Mouse (Mus musculus) midbrain, embryonic 14.5 days (tissue): Measurements from ENCODE around the gene Glrx2. TPM values are rescaled to one million over a fixed set of nuclear protein-coding genes. Genes with fewer than 3 reads are reported as not detected.

ENCODE experiments used
- ATAC-seq: fragments of 200-750 bp; cut with Nextera tagmentation; 2 replicates; pipeline ENCODE4 v1.8.0; 2017; ENCODE audit warnings: moderate number of reproducible peaks, moderate library complexity; ENCODE audit not compliant: low FRiP score, low TSS enrichment
- DNase-seq: peaks from one replicate; pipeline ENCODE4 v3.0.0-alpha.2; 2015
- H3K27ac ChIP-seq: fragments of 300-500 bp; sonication (generic); replicated peaks from 2 replicates; pipeline ENCODE4 v1.5.1; 2014; ENCODE audit warnings: mild to moderate bottlenecking, low read depth, low read length, moderate library complexity
- H3K27me3 ChIP-seq: fragments of 300-500 bp; sonication (generic); 2 replicates; pipeline ENCODE4 v1.6.1; 2014; ENCODE audit warnings: low read length, control low read depth, mixed read lengths; ENCODE audit not compliant: control insufficient read depth, insufficient read depth
- H3K36me3 ChIP-seq: fragments of 300-500 bp; sonication (generic); 2 replicates; pipeline ENCODE4 v1.6.1; 2014; ENCODE audit warnings: low read length, control low read depth; ENCODE audit not compliant: control insufficient read depth, insufficient read depth
- H3K4me1 ChIP-seq: fragments of 300-500 bp; sonication (generic); 2 replicates; pipeline ENCODE4 v1.6.1; 2014; ENCODE audit warnings: mild to moderate bottlenecking, antibody characterized with exemption, low read length, control low read depth; ENCODE audit not compliant: control insufficient read depth, insufficient read depth
- H3K4me2 ChIP-seq: fragments of 300-500 bp; sonication (generic); 2 replicates; pipeline ENCODE4 v1.6.1; 2014; ENCODE audit warnings: mild to moderate bottlenecking, low read length, moderate library complexity
- H3K4me3 ChIP-seq: fragments of 300-500 bp; sonication (generic); replicated peaks from 2 replicates; pipeline ENCODE4 v1.5.1; 2014; ENCODE audit warnings: low read depth, low read length
- H3K9ac ChIP-seq: fragments of 300-500 bp; sonication (generic); replicated peaks from 2 replicates; pipeline ENCODE4 v1.6.1; 2014; ENCODE audit warnings: mild to moderate bottlenecking, low read length, moderate library complexity
- H3K9me3 ChIP-seq: fragments of 300-500 bp; sonication (generic); 2 replicates; pipeline ENCODE4 v1.6.1; 2016; ENCODE audit warnings: low read length, control low read depth, mixed read lengths; ENCODE audit not compliant: control insufficient read depth
- WGBS: fragments of 180-500 bp; shearing (Covaris S2); extraction: QIAGEN DNeasy Blood & Tissue Kit; methylation state at CpG from one replicate; pipeline ENCODE4 v1.1.7; 2014; 5-methylcytosine and 5-hydroxymethylcytosine counted together
- polyA plus RNA-seq: library from polyadenylated mRNA; unstranded; fragments of >200 nt; fragmentation: Nextera tagmentation; extraction: Ambion mirVana; gene quantifications from 2 replicates; pipeline ENCODE4 v1.2.1, GENCODE M21; 2014

The Glrx2 gene
- polyA plus RNA-seq, 1 experiment from 2014 or later, result 99.9 TPM

GRCm38 (mm10) chr1:143708361-143708760, 7.8 kb upstream of the Glrx2 start:
- Histone ChIP-seq H3K9ac (no peak overlapping the region), H3K4me3 (no peak overlapping the region), H3K27me3 (no peaks in the 10 kb centered on the region), H3K4me2 (no peak overlapping the region), H3K27ac (no peak overlapping the region), H3K4me1 (no peaks in the 10 kb centered on the region), H3K36me3 (no peaks in the 10 kb centered on the region), H3K9me3 (no peaks in the 10 kb centered on the region)
- no peak for DNase-seq
- 83% methylated on average over 6 of the region's 6 CpGs for WGBS
- no peak for ATAC-seq

DNA sequence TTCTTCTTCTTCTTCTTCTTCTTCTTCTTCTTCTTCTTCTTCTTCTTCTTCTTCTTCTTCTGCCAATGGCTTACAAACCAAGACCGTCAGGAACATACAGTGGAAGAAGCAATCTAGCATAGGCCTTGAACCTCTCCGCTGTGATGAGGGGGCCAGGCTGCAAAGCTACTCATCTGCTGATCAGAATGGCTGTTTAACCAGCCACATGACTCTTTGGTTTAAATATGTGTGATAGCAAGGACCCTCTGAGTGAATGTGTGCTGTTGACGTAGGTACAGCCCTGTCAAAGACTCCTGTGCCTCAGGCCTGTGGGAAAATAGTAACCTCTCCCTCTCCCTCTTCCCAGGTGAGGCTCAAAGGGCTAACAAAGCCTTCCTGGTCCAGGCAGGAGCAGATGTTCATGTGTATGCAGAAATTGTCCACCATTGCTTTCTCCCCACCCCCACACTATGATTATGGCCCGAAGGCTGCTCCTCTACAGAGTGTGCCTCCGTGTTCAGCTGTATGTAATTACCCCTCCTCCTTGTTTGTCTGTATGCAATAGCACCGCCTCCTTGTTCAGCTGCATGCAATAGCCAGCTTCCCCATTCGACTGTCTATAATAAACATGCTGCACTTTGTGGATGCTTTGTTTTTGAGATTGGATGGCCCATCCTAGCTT, 6.0 kb upstream of the Glrx2 start:
- ATAC-seq, result no peak
- 68% methylated on average over 7 of the region's 7 CpGs for WGBS
- no peaks in the 10 kb centered on the region for H3K36me3 ChIP-seq
- DNase-seq, result no peak
- H3K4me2 ChIP-seq, result no peak overlapping the region
- no peak overlapping the region for H3K4me3 ChIP-seq
- H3K4me1 ChIP-seq, result no peaks in the 10 kb centered on the region
- H3K9me3 ChIP-seq, result no peaks in the 10 kb centered on the region
- H3K27ac ChIP-seq, result no peak overlapping the region
- H3K9ac ChIP-seq, result no peak overlapping the region
- H3K27me3 ChIP-seq, result no peaks in the 10 kb centered on the region

DNA sequence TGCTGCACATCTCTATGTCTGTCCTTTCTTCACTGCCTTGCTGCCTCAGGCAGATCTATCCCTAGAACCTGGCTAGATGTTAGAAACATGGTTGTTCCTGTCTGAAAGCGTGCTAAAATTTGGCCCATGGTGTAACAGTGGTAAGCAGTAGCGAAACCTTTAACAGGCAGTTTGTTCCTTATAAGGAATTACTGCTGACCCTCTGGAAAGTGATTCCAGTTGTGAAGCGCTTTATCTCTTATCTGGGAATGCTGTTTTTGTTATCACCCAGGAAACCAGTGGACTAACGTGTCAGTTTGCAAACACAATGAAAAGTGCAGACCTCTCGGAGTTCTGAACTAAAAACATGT, 5.5 kb upstream of the Glrx2 start:
- Histone ChIP-seq H3K9ac (no peak overlapping the region), H3K4me1 (no peaks in the 10 kb centered on the region), H3K4me2 (no peak overlapping the region), H3K9me3 (no peaks in the 10 kb centered on the region), H3K27me3 (no peaks in the 10 kb centered on the region), H3K4me3 (no peak overlapping the region), H3K36me3 (no peaks in the 10 kb centered on the region), H3K27ac (no peak overlapping the region)
- ATAC-seq (no peak), DNase-seq (no peak)
- WGBS, result 87% methylated on average over 5 of the region's 5 CpGs

- Histone ChIP-seq H3K9ac (no peak overlapping the region), H3K36me3 (no peaks in the 10 kb centered on the region), H3K27me3 (no peaks in the 10 kb centered on the region), H3K4me3 (no peak overlapping the region), H3K9me3 (no peaks in the 10 kb centered on the region), H3K27ac (no peak overlapping the region), H3K4me1 (no peaks in the 10 kb centered on the region), H3K4me2 (no peak overlapping the region)
- DNase-seq (no peak), ATAC-seq (no peak)
- 92% methylated on average over 5 of the region's 5 CpGs for WGBS
These were observed 8.4 kb downstream of the Glrx2 start for GRCm38 (mm10) chr1:143724456-143725064.

DNA sequence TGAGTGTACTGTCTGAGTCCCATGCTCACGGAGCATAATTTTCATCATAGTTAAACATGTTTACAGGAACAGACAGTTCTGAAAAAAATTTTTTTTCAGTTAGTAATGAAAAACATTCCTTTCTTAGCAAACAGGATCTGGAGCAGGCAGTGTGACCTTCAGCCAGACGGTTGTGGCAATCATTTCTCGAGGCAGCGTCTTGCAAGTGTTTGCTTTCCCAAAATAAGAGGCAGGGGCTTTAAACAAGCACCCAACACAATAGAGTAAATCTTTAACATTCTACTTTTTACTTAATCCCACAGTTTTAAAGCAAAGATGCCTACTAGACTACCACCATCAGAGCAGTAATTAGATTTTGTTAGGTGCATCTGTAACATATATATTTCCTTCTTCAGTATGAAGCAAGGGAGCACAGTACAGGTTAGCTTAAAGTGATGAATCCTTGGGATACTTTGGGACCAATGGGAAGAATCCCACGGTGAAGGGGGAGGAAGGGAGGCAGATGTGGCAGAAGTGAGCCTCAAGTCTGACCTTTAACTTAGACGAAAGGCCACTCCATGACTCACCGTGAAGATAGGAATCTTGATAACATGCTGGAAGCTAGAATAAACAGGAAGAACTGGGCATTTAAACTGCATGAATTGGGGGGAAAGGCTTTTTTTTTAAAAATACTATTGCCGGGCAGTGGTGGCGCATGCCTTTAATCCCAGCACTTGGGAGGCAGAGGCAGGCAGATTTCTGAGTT, 11.7 kb downstream of the Glrx2 start:
- no peaks in the 10 kb centered on the region for H3K4me1 ChIP-seq
- no peak overlapping the region for H3K4me2 ChIP-seq
- H3K36me3 ChIP-seq, result no peaks in the 10 kb centered on the region
- WGBS, result 91% methylated on average over 9 of the region's 9 CpGs
- DNase-seq, result no peak
- H3K27ac ChIP-seq, result no peak overlapping the region
- H3K9ac ChIP-seq, result no peak overlapping the region
- no peak for ATAC-seq
- H3K9me3 ChIP-seq, result no peaks in the 10 kb centered on the region
- H3K4me3 ChIP-seq, result no peak overlapping the region
- H3K27me3 ChIP-seq, result no peaks in the 10 kb centered on the region

DNA sequence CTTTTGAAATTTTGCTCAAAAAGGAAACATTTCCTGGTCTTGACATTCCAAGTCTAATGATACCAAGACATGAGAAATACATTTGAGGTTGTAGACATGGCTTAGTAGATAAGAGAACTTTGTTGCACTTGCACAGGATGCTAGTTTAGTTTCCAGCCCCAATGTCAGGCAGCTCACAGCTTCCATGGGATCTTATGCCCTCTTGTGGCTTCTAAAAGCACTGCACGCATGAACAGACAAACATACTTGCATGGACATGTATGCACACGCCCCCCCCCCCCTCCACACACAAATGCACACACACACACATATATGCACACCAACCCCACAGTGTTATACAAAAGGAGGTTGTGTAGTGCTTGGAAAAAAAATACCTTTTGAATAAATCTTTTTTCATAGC, 14.8 kb downstream of the Glrx2 start:
- Histone ChIP-seq H3K9me3 (no peaks in the 10 kb centered on the region), H3K27me3 (no peaks in the 10 kb centered on the region), H3K27ac (no peak overlapping the region), H3K4me2 (no peak overlapping the region), H3K4me1 (no peaks in the 10 kb centered on the region), H3K4me3 (no peak overlapping the region), H3K36me3 (no peaks in the 10 kb centered on the region), H3K9ac (no peak overlapping the region)
- 85% methylated on average over 2 of the region's 2 CpGs for WGBS
- ATAC-seq (no peak), DNase-seq (peak; percentile 26)

GRCm38 (mm10) chr1:143731691-143732090, 15.6 kb downstream of the Glrx2 start:
- Histone ChIP-seq H3K27ac (no peak overlapping the region), H3K4me3 (no peak overlapping the region), H3K27me3 (no peaks in the 10 kb centered on the region), H3K4me1 (no peaks in the 10 kb centered on the region), H3K4me2 (no peak overlapping the region), H3K9ac (no peak overlapping the region), H3K9me3 (no peaks in the 10 kb centered on the region), H3K36me3 (no peaks in the 10 kb centered on the region)
- no peak for DNase-seq
- WGBS, result 52% methylated on average over 4 of the region's 4 CpGs
- no peak for ATAC-seq

GRCm38 (mm10) chr1:143733914-143734410, 17.8 kb downstream of the Glrx2 start:
- Histone ChIP-seq H3K4me2 (no peak overlapping the region), H3K27ac (no peak overlapping the region), H3K9me3 (no peaks in the 10 kb centered on the region), H3K4me3 (no peak overlapping the region), H3K36me3 (no peaks in the 10 kb centered on the region), H3K27me3 (no peaks in the 10 kb centered on the region), H3K4me1 (no peaks in the 10 kb centered on the region), H3K9ac (no peak overlapping the region)
- 71% methylated on average over 5 of the region's 5 CpGs for WGBS
- DNase-seq (no peak), ATAC-seq (no peak)
